Mouse (Mus musculus): ENCODE data around the gene Chrnb2. TPM values are rescaled to one million over a fixed set of nuclear protein-coding genes. Genes with fewer than 3 reads are reported as not detected.

Gene Chrnb2
- polyA plus RNA-seq, 1 experiment, result 0.21 TPM

DNA sequence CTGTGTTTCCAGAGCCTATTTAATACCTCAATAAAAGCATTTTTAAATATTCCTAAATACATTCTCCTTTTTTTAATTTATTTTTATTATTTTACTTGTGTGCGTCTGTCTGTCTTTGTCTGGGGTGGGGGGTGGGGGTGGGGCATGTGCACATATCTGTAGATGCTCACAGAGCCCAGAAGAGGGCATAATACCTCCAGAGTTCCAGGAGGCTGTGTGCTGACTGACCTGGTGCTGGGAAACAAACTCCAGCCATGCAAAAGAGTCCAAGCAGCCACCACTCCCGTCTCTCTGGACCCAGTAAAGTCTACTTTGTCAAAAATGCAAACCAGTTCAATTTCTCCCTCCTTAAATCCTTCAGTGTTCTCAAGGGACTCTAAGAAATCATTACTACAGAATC, 30.2 kb upstream of the Chrnb2 start:
- no peaks in the 10 kb centered on the region for H3K79me3 ChIP-seq (ENCODE audit: low read depth)
- TF ChIP-seq CTCF (IDR thresholded peaks at IDR 0.05; ENCODE audit: control insufficient read depth, insufficient read depth, insufficient read length) (no peak), MYOD1 (IDR thresholded peaks at IDR 0.05; ENCODE audit: control insufficient read depth, insufficient read length, low read depth) (no peak), MAX (IDR thresholded peaks at IDR 0.05) (no peak), CEBPB (IDR thresholded peaks at IDR 0.05; ENCODE audit: low read depth) (no peak), MYOG (IDR thresholded peaks at IDR 0.05; ENCODE audit: control insufficient read depth, extremely low read depth, insufficient read length) (no peak), USF1 (IDR thresholded peaks at IDR 0.05; ENCODE audit: low read depth) (no peak), FOSL1 (IDR thresholded peaks at IDR 0.05; ENCODE audit: insufficient read depth, low read length, poor library complexity, severe bottlenecking) (no peak)
- no peaks in the 10 kb centered on the region for H3K36me3 ChIP-seq (ENCODE audit: control insufficient read depth, insufficient read depth)
- no peaks in the 10 kb centered on the region for H3K79me2 ChIP-seq (ENCODE audit: control insufficient read depth, insufficient read depth)
- H3ac ChIP-seq (ENCODE audit: control insufficient read depth, insufficient read length, low read depth), result no peak overlapping the region
- no peak overlapping the region for H3K4me3 ChIP-seq (ENCODE audit: insufficient read depth, poor library complexity, severe bottlenecking)
- no peaks in the 10 kb centered on the region for H3K27me3 ChIP-seq (ENCODE audit: control insufficient read depth, insufficient read depth, insufficient read length)

GRCm38 (mm10) chr3:89788680-89789352, 24.4 kb upstream of the Chrnb2 start:
- H3K4me3 ChIP-seq (ENCODE audit: insufficient read depth, poor library complexity, severe bottlenecking), result no peak overlapping the region

GRCm38 (mm10) chr3:89786275-89786674, 21.8 kb upstream of the Chrnb2 start:
- no peaks in the 10 kb centered on the region for H3K79me2 ChIP-seq (ENCODE audit: control insufficient read depth, insufficient read depth)
- no peaks in the 10 kb centered on the region for H3K27me3 ChIP-seq (ENCODE audit: control insufficient read depth, insufficient read depth, insufficient read length)
- no peaks in the 10 kb centered on the region for H3K79me3 ChIP-seq (ENCODE audit: low read depth)
- no peak overlapping the region for H3ac ChIP-seq (ENCODE audit: control insufficient read depth, insufficient read length, low read depth)
- no peak overlapping the region for H3K4me3 ChIP-seq (ENCODE audit: insufficient read depth, poor library complexity, severe bottlenecking)
- peaks cover 21% of the 10 kb centered on the region for H3K36me3 ChIP-seq (ENCODE audit: control insufficient read depth, insufficient read depth)
- TF ChIP-seq MAX (IDR thresholded peaks at IDR 0.05), result no peak
- TF ChIP-seq FOSL1 (IDR thresholded peaks at IDR 0.05; ENCODE audit: insufficient read depth, low read length, poor library complexity, severe bottlenecking), result no peak
- no peak for TF ChIP-seq MYOD1 (IDR thresholded peaks at IDR 0.05; ENCODE audit: control insufficient read depth, insufficient read length, low read depth)
- TF ChIP-seq USF1 (IDR thresholded peaks at IDR 0.05; ENCODE audit: low read depth), result no peak

More at GRCm38 (mm10) chr3:89788680-89789352, 24.4 kb upstream of the Chrnb2 start:
- TF ChIP-seq MYOD1 (IDR thresholded peaks at IDR 0.05; ENCODE audit: control insufficient read depth, insufficient read length, low read depth), result no peak
- no peak for TF ChIP-seq FOSL1 (IDR thresholded peaks at IDR 0.05; ENCODE audit: insufficient read depth, low read length, poor library complexity, severe bottlenecking)
- no peak for TF ChIP-seq MAX (IDR thresholded peaks at IDR 0.05)
- TF ChIP-seq MYOG (IDR thresholded peaks at IDR 0.05; ENCODE audit: control insufficient read depth, extremely low read depth, insufficient read length), result no peak
- no peak for TF ChIP-seq USF1 (IDR thresholded peaks at IDR 0.05; ENCODE audit: low read depth)
- TF ChIP-seq CEBPB (IDR thresholded peaks at IDR 0.05; ENCODE audit: low read depth), result no peak
- no peak for TF ChIP-seq CTCF (IDR thresholded peaks at IDR 0.05; ENCODE audit: control insufficient read depth, insufficient read depth, insufficient read length)
- H3ac ChIP-seq (ENCODE audit: control insufficient read depth, insufficient read length, low read depth), result no peak overlapping the region
- H3K79me3 ChIP-seq (ENCODE audit: low read depth), result no peaks in the 10 kb centered on the region
- no peaks in the 10 kb centered on the region for H3K36me3 ChIP-seq (ENCODE audit: control insufficient read depth, insufficient read depth)
- no peaks in the 10 kb centered on the region for H3K79me2 ChIP-seq (ENCODE audit: control insufficient read depth, insufficient read depth)
- H3K27me3 ChIP-seq (ENCODE audit: control insufficient read depth, insufficient read depth, insufficient read length), result no peaks in the 10 kb centered on the region

DNA sequence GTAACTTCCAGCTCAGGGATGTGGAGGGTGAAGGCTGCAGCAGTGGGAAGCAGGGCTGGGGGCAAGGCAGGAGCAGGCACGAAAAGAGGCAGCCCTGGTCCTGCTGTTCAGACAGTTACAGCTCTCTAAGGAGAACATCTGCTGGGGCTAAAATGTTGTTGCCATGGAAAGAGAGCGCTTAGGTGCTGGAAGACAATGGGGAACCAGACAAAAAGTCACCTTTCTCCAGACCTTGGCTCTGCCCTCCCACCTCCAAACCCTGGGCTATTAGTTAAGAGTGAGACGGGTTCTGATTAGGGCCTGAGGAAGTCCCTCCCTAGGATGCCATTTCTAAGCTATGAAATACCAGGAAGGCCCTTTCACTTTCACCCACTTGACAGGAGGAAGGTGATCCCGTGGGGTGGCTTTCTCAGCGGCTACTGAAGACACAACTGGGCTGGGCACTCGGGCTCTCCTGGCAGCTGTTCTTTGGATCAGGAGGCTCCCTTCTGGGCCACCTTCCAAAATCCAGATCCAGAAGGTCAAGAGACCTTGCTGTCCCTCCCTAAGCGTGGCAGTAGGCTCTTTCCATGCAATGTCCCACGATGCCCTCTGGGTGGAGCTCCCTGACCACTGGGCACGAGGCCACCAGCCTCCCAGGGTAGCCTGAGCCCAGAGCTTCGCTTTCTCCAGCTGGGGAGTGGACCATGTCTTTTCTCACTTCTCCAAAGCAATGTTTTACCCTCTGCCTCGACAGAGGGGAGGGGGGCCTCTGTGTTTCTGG, 20.7 kb upstream of the Chrnb2 start:
- Histone ChIP-seq H3K79me2 (ENCODE audit: control insufficient read depth, insufficient read depth) (no peaks in the 10 kb centered on the region), H3K27me3 (ENCODE audit: control insufficient read depth, insufficient read depth, insufficient read length) (no peaks in the 10 kb centered on the region), H3K4me3 (ENCODE audit: insufficient read depth, poor library complexity, severe bottlenecking) (no peak overlapping the region), H3ac (ENCODE audit: control insufficient read depth, insufficient read length, low read depth) (no peak overlapping the region), H3K36me3 (ENCODE audit: control insufficient read depth, insufficient read depth) (peaks cover 32% of the 10 kb centered on the region), H3K79me3 (ENCODE audit: low read depth) (no peaks in the 10 kb centered on the region)
- TF ChIP-seq CTCF (IDR thresholded peaks at IDR 0.05; ENCODE audit: control insufficient read depth, insufficient read depth, insufficient read length) (peak; percentile 93), MAX (IDR thresholded peaks at IDR 0.05) (peak; percentile 41), MYOD1 (IDR thresholded peaks at IDR 0.05; ENCODE audit: control insufficient read depth, insufficient read length, low read depth) (no peak)

DNA sequence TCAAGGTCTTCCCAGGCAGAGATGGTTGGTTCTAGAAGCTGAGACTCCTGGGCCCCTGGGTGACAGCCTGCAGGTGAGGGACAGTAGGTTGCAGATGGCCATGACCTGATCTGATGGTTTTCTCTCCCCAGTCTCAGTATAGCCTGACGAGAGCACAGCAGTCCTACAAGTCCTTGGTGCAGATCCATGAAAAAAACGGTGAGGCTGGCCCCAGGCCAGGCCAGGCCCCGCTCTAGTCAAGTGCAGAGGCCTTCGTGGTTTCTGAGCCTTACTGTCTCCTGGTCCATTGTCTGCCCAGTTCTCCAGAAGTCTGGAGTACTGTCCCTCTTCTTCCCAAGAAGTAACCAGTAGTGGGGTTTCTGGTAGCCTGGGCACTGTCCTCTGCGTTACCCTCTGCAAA, 17.2 kb upstream of the Chrnb2 start:
- no peaks in the 10 kb centered on the region for H3K79me3 ChIP-seq (ENCODE audit: low read depth)
- H3K4me3 ChIP-seq (ENCODE audit: insufficient read depth, poor library complexity, severe bottlenecking), result no peak overlapping the region
- H3K27me3 ChIP-seq (ENCODE audit: control insufficient read depth, insufficient read depth, insufficient read length), result no peaks in the 10 kb centered on the region
- H3K79me2 ChIP-seq (ENCODE audit: control insufficient read depth, insufficient read depth), result no peaks in the 10 kb centered on the region
- peaks cover 65% of the 10 kb centered on the region for H3K36me3 ChIP-seq (ENCODE audit: control insufficient read depth, insufficient read depth)
- no peak overlapping the region for H3ac ChIP-seq (ENCODE audit: control insufficient read depth, insufficient read length, low read depth)
- TF ChIP-seq MYOG (IDR thresholded peaks at IDR 0.05; ENCODE audit: control insufficient read depth, extremely low read depth, insufficient read length) (no peak), MYOD1 (IDR thresholded peaks at IDR 0.05; ENCODE audit: control insufficient read depth, insufficient read length, low read depth) (no peak), CEBPB (IDR thresholded peaks at IDR 0.05; ENCODE audit: low read depth) (no peak), CTCF (IDR thresholded peaks at IDR 0.05; ENCODE audit: control insufficient read depth, insufficient read depth, insufficient read length) (no peak), MAX (IDR thresholded peaks at IDR 0.05) (no peak), FOSL1 (IDR thresholded peaks at IDR 0.05; ENCODE audit: insufficient read depth, low read length, poor library complexity, severe bottlenecking) (no peak), USF1 (IDR thresholded peaks at IDR 0.05; ENCODE audit: low read depth) (no peak)
